ENCODE assay signal across 9 mouse cellular contexts in genomic region chr5:111423011-111423410, GRCm38 (mm10). TPM values are rescaled to one million over a fixed set of nuclear protein-coding genes. Genes with fewer than 3 reads are reported as not detected.
DNase-seq lines count a peak whose midpoint lies in the region; ATAC-seq lines count a peak whose summit lies in the region.
"Had no signal": no experiment of that assay in that cellular context is flagged by ENCODE, and none has a peak within 500 bp of the region (broad histone marks: within the 10 kb centered on the region; RNA-seq: fewer than 3 reads in every experiment).

No protein-coding gene starts in this region.

- peak overlapping the region; percentile 11; the same call in 1 of the 2 replicates for H3K4me3 ChIP-seq in heart, embryonic 16.5 days (ENCODE audit: low read length)
- H3K4me3 ChIP-seq in embryonic facial prominence, embryonic 10.5 days: peak overlapping the region; percentile 99
- H3K4me3 ChIP-seq in forebrain, embryonic 16.5 days (replicated peaks; ENCODE audit: low read length): peak overlapping the region; percentile 71
- H3K4me3 ChIP-seq in midbrain, embryonic 11.5 days (ENCODE audit: low read depth, low read length): peak overlapping the region; percentile 100

- H3K27ac ChIP-seq in heart, embryonic 16.5 days (ENCODE audit: low read length): no peak overlapping the region
- peak overlapping the region; percentile 49 for H3K27ac ChIP-seq in embryonic facial prominence, embryonic 10.5 days (replicated peaks)
- peak overlapping the region; percentile 98 for H3K27ac ChIP-seq in forebrain, embryonic 16.5 days (ENCODE audit: low read length)
- H3K27ac ChIP-seq in midbrain, embryonic 11.5 days (ENCODE audit: low read depth, low read length): peak overlapping the region; percentile 83

- DNase-seq in heart, postnatal 25 days (ENCODE audit: low spot score): no peak
- DNase-seq in embryonic facial prominence, embryonic 10.5 days (ENCODE audit: low spot score): no peak
- DNase-seq in midbrain, embryonic 11.5 days (ENCODE audit: low spot score, missing footprints): peak; percentile 92
- DNase-seq in adrenal gland, postnatal 4 days (ENCODE audit: low spot score in 2 of 2): no peak
- no peak for DNase-seq in thymus, postnatal 4 days
- no peak for DNase-seq in cerebellum, postnatal 25 days
- DNase-seq: gastrocnemius, postnatal 36 days had no signal

- H3K9ac ChIP-seq in heart, embryonic 16.5 days (ENCODE audit: low read length): no peak overlapping the region; the same call in 1 of the 2 replicates
- peak overlapping the region; percentile 89 for H3K9ac ChIP-seq in forebrain, embryonic 16.5 days (replicated peaks; ENCODE audit: low read depth, low read length)
- peak overlapping the region; percentile 100 for H3K9ac ChIP-seq in midbrain, embryonic 11.5 days (ENCODE audit: low read length)

- H3K4me1 ChIP-seq in heart, embryonic 16.5 days (ENCODE audit: control insufficient read depth, insufficient read depth, low read length): peaks cover 39% of the 10 kb centered on the region
- H3K4me1 ChIP-seq in embryonic facial prominence, embryonic 10.5 days: peaks cover 98% of the 10 kb centered on the region
- H3K4me1 ChIP-seq in forebrain, embryonic 16.5 days (replicated peaks; ENCODE audit: control insufficient read depth, insufficient read depth, low read length): peaks cover 47% of the 10 kb centered on the region
- H3K4me1 ChIP-seq in midbrain, embryonic 11.5 days (ENCODE audit: control insufficient read depth, insufficient read depth, low read length): peaks cover 68% of the 10 kb centered on the region

- H3K36me3 ChIP-seq in heart, embryonic 16.5 days (ENCODE audit: control insufficient read depth, insufficient read depth): no peaks in the 10 kb centered on the region
- peaks cover 96% of the 10 kb centered on the region for H3K36me3 ChIP-seq in embryonic facial prominence, embryonic 10.5 days (replicated peaks)
- peaks cover 9% of the 10 kb centered on the region for H3K36me3 ChIP-seq in forebrain, embryonic 16.5 days (ENCODE audit: control insufficient read depth, insufficient read depth)
- peaks cover 24% of the 10 kb centered on the region for H3K36me3 ChIP-seq in midbrain, embryonic 11.5 days (ENCODE audit: control insufficient read depth, insufficient read depth, low read length)

- intact Hi-C loops in heart, postnatal 25 days (cut with DNase I): no loop called here

- WGBS in heart, embryonic 16.5 days: 78% methylated on average over 10 of the region's 10 CpGs
- 67% methylated on average over 10 of the region's 10 CpGs for WGBS in embryonic facial prominence, embryonic 10.5 days
- 9% methylated on average over 10 of the region's 10 CpGs for WGBS in forebrain, embryonic 16.5 days
- 29% methylated on average over 10 of the region's 10 CpGs for WGBS in midbrain, embryonic 11.5 days

- peak overlapping the region; percentile 36 for H3K4me2 ChIP-seq in heart, embryonic 16.5 days (ENCODE audit: low read depth, low read length)
- peak overlapping the region; percentile 68 for H3K4me2 ChIP-seq in forebrain, embryonic 16.5 days (ENCODE audit: low read length)
- peak overlapping the region; percentile 84 for H3K4me2 ChIP-seq in midbrain, embryonic 11.5 days

- H3K9me3 ChIP-seq in heart, embryonic 16.5 days (replicated peaks; ENCODE audit: control insufficient read depth, low read length): no peaks in the 10 kb centered on the region
- no peaks in the 10 kb centered on the region for H3K9me3 ChIP-seq in embryonic facial prominence, embryonic 10.5 days
- H3K9me3 ChIP-seq in forebrain, embryonic 16.5 days (ENCODE audit: control insufficient read depth, low read length): no peaks in the 10 kb centered on the region
- H3K9me3 ChIP-seq in midbrain, embryonic 11.5 days (ENCODE audit: control insufficient read depth, low read length): no peaks in the 10 kb centered on the region

- H3K27me3 ChIP-seq in heart, embryonic 16.5 days (ENCODE audit: control insufficient read depth, insufficient read depth, low read length): peaks cover 23% of the 10 kb centered on the region
- H3K27me3 ChIP-seq in embryonic facial prominence, embryonic 10.5 days (replicated peaks; ENCODE audit: low read depth, poor library complexity, severe bottlenecking): peaks cover 30% of the 10 kb centered on the region
- no peaks in the 10 kb centered on the region for H3K27me3 ChIP-seq in forebrain, embryonic 16.5 days (replicated peaks; ENCODE audit: control insufficient read depth, insufficient read depth, low read length)
- no peaks in the 10 kb centered on the region for H3K27me3 ChIP-seq in midbrain, embryonic 11.5 days (ENCODE audit: control insufficient read depth, insufficient read depth, low read length)

- no peak for ATAC-seq in heart, embryonic 16.5 days (replicated peaks; ENCODE audit: extremely low read depth, insufficient read depth, low FRiP score)
- no peak for ATAC-seq in forebrain, embryonic 16.5 days
- no peak for ATAC-seq in midbrain, embryonic 11.5 days (ENCODE audit: low FRiP score)

RNA-seq across cellular contexts. Expression of gene Mn1, which starts 5.8 kb away (rescaled TPM):
- polyA plus RNA-seq in heart, embryonic 16.5 days (2015; fragmentation: Nextera tagmentation; extraction: Ambion mirVana): 5.4 and 6.3 TPM in 2 replicates
- total RNA-seq in heart, postnatal 25 days (2021): 10 to 100 TPM; 16.7 to 20.5 TPM
- polyA plus RNA-seq in embryonic facial prominence, embryonic 10.5 days (2016; fragmentation: Nextera tagmentation; extraction: Ambion mirVana): 44.3 and 49.5 TPM in 2 replicates
- 99.6 and 106 TPM in 2 replicates for polyA plus RNA-seq in forebrain, embryonic 16.5 days (2015; fragmentation: Nextera tagmentation; extraction: Ambion mirVana)
- 42.0 and 46.2 TPM in 2 replicates for polyA plus RNA-seq in midbrain, embryonic 11.5 days (2014; fragmentation: Nextera tagmentation; extraction: Ambion mirVana)
- total RNA-seq in adrenal gland, postnatal 4 days (2021): 10 to 100 TPM in 1 of 2 experiments, 1 to 10 TPM in 1; 9.9 to 10.7 TPM

Comparison
In these comparisons a context has a peak if more than half of its experiments do, and no peak if none do; other contexts are left out.
1. H3K4me3 ChIP-seq: peak in every context shown above with its lines; median percentile 100 in midbrain, embryonic 11.5 days; 99 in embryonic facial prominence, embryonic 10.5 days; 71 in forebrain, embryonic 16.5 days; 11 in heart, embryonic 16.5 days.